Mouse (Mus musculus) midbrain, embryonic 12.5 days (tissue): Measurements from ENCODE around the gene Slco2a1. TPM values are rescaled to one million over a fixed set of nuclear protein-coding genes. Genes with fewer than 3 reads are reported as not detected.

Source experiments
- ATAC-seq: fragments of 200-750 bp; cut with Nextera tagmentation; 2 replicates; pipeline ENCODE4 v1.8.0; 2017; ENCODE audit warnings: low read depth, moderate TSS enrichment, moderate library complexity; ENCODE audit not compliant: low FRiP score
- H3K27ac ChIP-seq: fragments of 300-500 bp; sonication (generic); replicated peaks from 2 replicates; pipeline ENCODE4 v1.5.1; 2016; ENCODE audit warnings: mild to moderate bottlenecking
- H3K27me3 ChIP-seq: fragments of 300-500 bp; sonication (generic); 2 replicates; pipeline ENCODE4 v1.6.1; 2016; ENCODE audit warnings: mild to moderate bottlenecking
- H3K36me3 ChIP-seq: fragments of 300-500 bp; sonication (generic); 2 replicates; pipeline ENCODE4 v1.6.1; 2016
- H3K4me1 ChIP-seq: fragments of 300-500 bp; sonication (generic); 2 replicates; pipeline ENCODE4 v1.6.1; 2016
- H3K4me2 ChIP-seq: fragments of 300-500 bp; sonication (generic); replicated peaks from 2 replicates; pipeline ENCODE4 v1.6.1; 2016; ENCODE audit warnings: mild to moderate bottlenecking, moderate library complexity
- H3K4me3 ChIP-seq: fragments of 300-500 bp; sonication (generic); 2 replicates; pipeline ENCODE4 v1.5.1; 2016; ENCODE audit warnings: mild to moderate bottlenecking
- H3K9ac ChIP-seq: fragments of 300-500 bp; sonication (generic); replicated peaks from 2 replicates; pipeline ENCODE4 v1.6.1; 2016; ENCODE audit warnings: mild to moderate bottlenecking, moderate library complexity
- H3K9me3 ChIP-seq: fragments of 300-500 bp; sonication (generic); 2 replicates; pipeline ENCODE4 v1.6.1; 2016; ENCODE audit warnings: mild to moderate bottlenecking
- WGBS: fragments of 180-500 bp; shearing (Covaris S2); methylation state at CpG from one replicate; pipeline ENCODE4 v1.1.7; 2016; 5-methylcytosine and 5-hydroxymethylcytosine counted together
- polyA plus RNA-seq: library from polyadenylated mRNA; unstranded; fragments of >200 nt; fragmentation: Nextera tagmentation; extraction: Ambion mirVana; gene quantifications from 2 replicates; pipeline ENCODE4 v1.2.1, GENCODE M21; 2016

Slco2a1 gene
- polyA plus RNA-seq, 1 experiment from 2014 or later = 0.79 TPM

GRCm38 (mm10) chr9:103114901-103115300 is 126.4 kb downstream of the Slco2a1 start:
- Histone ChIP-seq H3K27ac (no peak overlapping the region), H3K4me2 (0 out of 2 replicates have a peak overlapping the region, but pooled peaks have one; percentile 86), H3K9me3 (no peaks in the 10 kb centered on the region), H3K4me3 (no peak overlapping the region), H3K36me3 (no peaks in the 10 kb centered on the region), H3K4me1 (peaks cover 70% of the 10 kb centered on the region), H3K9ac (no peak overlapping the region), H3K27me3 (peaks cover 12% of the 10 kb centered on the region)
- no peak for ATAC-seq
- 88% methylated on average over 13 of the region's 13 CpGs for WGBS

DNA sequence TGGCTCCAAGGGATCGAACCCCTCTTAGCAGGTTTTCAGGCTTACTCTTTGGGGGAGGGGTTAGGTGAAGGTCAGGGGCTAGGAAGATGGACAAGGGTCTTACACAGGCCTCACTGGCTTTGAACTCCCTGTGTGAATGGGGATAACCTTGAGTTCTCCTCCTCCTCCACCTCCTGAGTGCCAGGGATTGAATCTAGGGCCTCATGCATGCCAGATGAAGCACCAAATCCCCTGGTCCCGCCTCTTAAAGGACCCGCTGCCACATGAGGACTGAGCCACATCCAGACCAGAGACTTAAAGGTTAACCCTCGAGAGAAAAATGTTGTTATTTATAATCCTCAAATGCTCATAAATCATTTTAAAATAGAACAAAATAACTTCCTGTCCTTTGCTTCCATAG is 128.4 kb downstream of the Slco2a1 start:
- Histone ChIP-seq H3K27me3 (no peaks in the 10 kb centered on the region), H3K4me2 (0 out of 2 replicates have a peak overlapping the region, but pooled peaks have one; percentile 16), H3K4me1 (peaks cover 71% of the 10 kb centered on the region), H3K27ac (peak overlapping the region; percentile 74), H3K9me3 (no peaks in the 10 kb centered on the region), H3K36me3 (no peaks in the 10 kb centered on the region), H3K4me3 (no peak overlapping the region), H3K9ac (no peak overlapping the region)
- no peak for ATAC-seq
- 66% methylated on average over 4 of the region's 4 CpGs for WGBS

DNA sequence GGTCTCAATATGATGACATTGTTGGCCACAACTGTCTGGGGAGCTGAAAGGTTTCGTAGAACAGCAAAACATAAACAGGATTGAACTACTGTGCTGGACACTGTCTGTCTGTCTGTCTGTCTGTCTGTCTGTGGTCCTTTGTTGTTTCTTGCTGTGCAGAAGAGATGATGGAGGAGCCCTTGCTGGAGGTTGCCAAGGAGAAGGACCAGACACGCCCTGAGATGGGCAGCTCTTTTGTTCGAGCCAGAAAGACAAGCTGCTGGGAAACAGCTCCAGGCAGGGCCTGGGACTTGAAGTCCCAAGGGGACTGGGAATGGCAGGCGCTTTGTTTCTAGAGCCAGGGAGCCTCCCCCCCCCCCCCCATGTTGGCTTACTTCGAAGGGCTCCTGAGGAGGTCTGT is 129.0 kb downstream of the Slco2a1 start:
- peak; percentile 39; the same call in 1 of the 2 replicates for ATAC-seq
- WGBS = 43% methylated on average over 5 of the region's 5 CpGs
- no peaks in the 10 kb centered on the region for H3K36me3 ChIP-seq

DNA sequence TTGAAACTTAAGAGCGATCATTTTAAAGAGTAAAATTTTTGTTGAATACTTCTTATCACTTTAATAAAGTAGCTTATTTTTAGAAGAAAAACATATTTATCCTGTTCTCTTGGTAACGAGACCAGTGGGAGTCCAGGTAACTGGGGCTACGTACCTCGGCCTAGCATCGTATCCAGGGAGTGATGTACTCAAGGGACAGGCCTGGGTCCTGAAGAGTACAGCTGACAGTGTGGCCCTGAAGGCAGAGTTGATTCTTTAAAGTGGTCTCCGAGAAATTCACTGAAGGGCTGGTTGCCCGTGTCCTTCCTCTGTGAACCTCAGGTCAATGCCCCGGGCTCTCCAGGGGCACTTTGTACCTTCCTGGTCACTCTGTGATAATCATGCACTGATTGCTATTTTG is 129.4 kb downstream of the Slco2a1 start:
- 82% methylated on average over 8 of the region's 8 CpGs for WGBS
- no peak overlapping the region for H3K27ac ChIP-seq
- no peak overlapping the region for H3K4me3 ChIP-seq
- no peaks in the 10 kb centered on the region for H3K36me3 ChIP-seq
- peaks cover 65% of the 10 kb centered on the region for H3K4me1 ChIP-seq
- no peak overlapping the region for H3K4me2 ChIP-seq
- no peaks in the 10 kb centered on the region for H3K27me3 ChIP-seq
- no peak for ATAC-seq
- no peaks in the 10 kb centered on the region for H3K9me3 ChIP-seq
- no peak overlapping the region for H3K9ac ChIP-seq

More for the DNA sequence above, 129.0 kb downstream of the Slco2a1 start:
- Histone ChIP-seq H3K4me2 (0 out of 2 replicates have a peak overlapping the region, but pooled peaks have one; percentile 16), H3K9ac (0 out of 2 replicates have a peak overlapping the region, but pooled peaks have one; percentile 24), H3K27me3 (no peaks in the 10 kb centered on the region), H3K4me1 (peaks cover 70% of the 10 kb centered on the region), H3K4me3 (no peak overlapping the region), H3K27ac (peak overlapping the region; percentile 74), H3K9me3 (no peaks in the 10 kb centered on the region)

- Histone ChIP-seq H3K27me3 (no peaks in the 10 kb centered on the region), H3K4me2 (no peak overlapping the region), H3K36me3 (no peaks in the 10 kb centered on the region), H3K9me3 (no peaks in the 10 kb centered on the region), H3K4me1 (peaks cover 57% of the 10 kb centered on the region), H3K4me3 (no peak overlapping the region), H3K9ac (no peak overlapping the region), H3K27ac (no peak overlapping the region)
- no peak for ATAC-seq
- WGBS = 90% methylated on average over 5 of the region's 5 CpGs
These were observed 130.3 kb downstream of the Slco2a1 start for GRCm38 (mm10) chr9:103118651-103119275.

DNA sequence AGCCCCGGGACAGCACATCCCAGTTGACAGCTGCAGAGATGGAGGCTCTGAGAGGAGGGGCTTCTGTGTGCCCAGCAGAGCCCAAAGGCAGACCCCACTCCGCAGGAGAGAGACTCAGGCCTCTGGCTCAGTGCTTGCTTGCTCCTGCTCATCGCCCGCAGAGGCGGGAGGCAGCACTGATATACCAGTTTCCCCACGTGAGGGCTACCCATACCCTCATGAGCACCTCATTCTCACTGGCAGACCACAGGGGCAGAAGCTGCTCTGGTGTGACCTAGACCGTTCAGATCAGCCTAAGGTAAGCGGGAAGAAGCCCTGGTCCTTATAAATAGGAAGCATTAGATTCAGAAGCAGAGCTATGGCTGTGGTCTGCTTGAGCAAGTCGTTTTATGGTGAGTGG is 131.3 kb downstream of the Slco2a1 start:
- H3K4me2 ChIP-seq = no peak overlapping the region
- WGBS = 80% methylated on average over 9 of the region's 9 CpGs
- no peak overlapping the region for H3K4me3 ChIP-seq
- H3K27ac ChIP-seq = no peak overlapping the region
- 0 out of 2 replicates have a peak overlapping the region, but pooled peaks have one; percentile 15 for H3K9ac ChIP-seq
- H3K9me3 ChIP-seq = no peaks in the 10 kb centered on the region
- H3K27me3 ChIP-seq = no peaks in the 10 kb centered on the region
- H3K36me3 ChIP-seq = no peaks in the 10 kb centered on the region
- H3K4me1 ChIP-seq = peaks cover 47% of the 10 kb centered on the region
- no peak for ATAC-seq

DNA sequence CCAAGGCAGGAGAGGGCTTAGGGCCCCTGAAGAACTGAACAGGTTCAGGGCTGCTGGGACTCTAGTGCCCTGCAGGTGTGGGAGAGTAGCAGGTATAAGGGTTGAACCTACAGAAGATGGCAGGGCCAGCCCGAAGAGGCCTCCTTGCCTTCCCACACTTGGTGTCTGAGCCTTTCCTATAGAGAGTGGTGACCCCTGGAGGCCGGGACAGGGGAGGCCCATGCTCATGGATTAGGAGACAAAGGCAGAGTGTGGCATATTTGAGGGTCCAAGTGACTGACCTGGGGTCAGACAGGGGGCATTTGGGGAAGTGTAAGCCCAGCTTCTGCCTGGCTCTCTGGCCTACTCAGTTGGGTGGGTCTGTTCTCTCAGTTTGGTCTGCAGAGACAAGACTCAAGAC is 131.7 kb downstream of the Slco2a1 start:
- Histone ChIP-seq H3K4me2 (no peak overlapping the region), H3K9ac (no peak overlapping the region), H3K9me3 (no peaks in the 10 kb centered on the region), H3K4me1 (peaks cover 42% of the 10 kb centered on the region), H3K27ac (no peak overlapping the region), H3K36me3 (no peaks in the 10 kb centered on the region), H3K4me3 (no peak overlapping the region), H3K27me3 (no peaks in the 10 kb centered on the region)
- WGBS = 47% methylated on average over 2 of the region's 2 CpGs
- ATAC-seq = no peak

GRCm38 (mm10) chr9:103121546-103121945 is 133.0 kb downstream of the Slco2a1 start:
- WGBS = 93% methylated on average over 7 of the region's 7 CpGs
- no peak for ATAC-seq
- H3K4me3 ChIP-seq = no peak overlapping the region
- H3K9me3 ChIP-seq = no peaks in the 10 kb centered on the region
- no peaks in the 10 kb centered on the region for H3K27me3 ChIP-seq
- H3K4me2 ChIP-seq = no peak overlapping the region
- peaks cover 40% of the 10 kb centered on the region for H3K4me1 ChIP-seq
- no peaks in the 10 kb centered on the region for H3K36me3 ChIP-seq
- H3K27ac ChIP-seq = no peak overlapping the region
- no peak overlapping the region for H3K9ac ChIP-seq

- Histone ChIP-seq H3K27ac (no peak overlapping the region), H3K4me1 (peaks cover 12% of the 10 kb centered on the region), H3K4me3 (no peak overlapping the region), H3K9me3 (no peaks in the 10 kb centered on the region), H3K9ac (no peak overlapping the region), H3K4me2 (no peak overlapping the region), H3K27me3 (no peaks in the 10 kb centered on the region), H3K36me3 (peaks cover 10% of the 10 kb centered on the region)
- ATAC-seq = no peak
- 89% methylated on average over 4 of the region's 4 CpGs for WGBS
These were observed 136.2 kb downstream of the Slco2a1 start for GRCm38 (mm10) chr9:103124746-103125145.

GRCm38 (mm10) chr9:103133493-103134124 is 145.1 kb downstream of the Slco2a1 start:
- Histone ChIP-seq H3K27me3 (no peaks in the 10 kb centered on the region), H3K9me3 (no peaks in the 10 kb centered on the region), H3K4me3 (no peak overlapping the region), H3K36me3 (peaks cover 4% of the 10 kb centered on the region), H3K9ac (0 out of 2 replicates have a peak overlapping the region, but pooled peaks have one; percentile 15), H3K27ac (peak overlapping the region; percentile 76), H3K4me2 (no peak overlapping the region), H3K4me1 (peaks cover 48% of the 10 kb centered on the region)
- peak; percentile 70 for ATAC-seq
- 18% methylated on average over 6 of the region's 6 CpGs for WGBS

GRCm38 (mm10) chr9:103134450-103135030 is 146.0 kb downstream of the Slco2a1 start:
- H3K36me3 ChIP-seq = no peaks in the 10 kb centered on the region
- H3K4me1 ChIP-seq = peaks cover 53% of the 10 kb centered on the region
- no peak overlapping the region for H3K4me2 ChIP-seq
- ATAC-seq = no peak
- no peaks in the 10 kb centered on the region for H3K9me3 ChIP-seq
- WGBS = 63% methylated on average over 9 of the region's 9 CpGs
- no peak overlapping the region for H3K4me3 ChIP-seq
- peak overlapping the region; percentile 76 for H3K27ac ChIP-seq
- H3K27me3 ChIP-seq = no peaks in the 10 kb centered on the region
- no peak overlapping the region for H3K9ac ChIP-seq

DNA sequence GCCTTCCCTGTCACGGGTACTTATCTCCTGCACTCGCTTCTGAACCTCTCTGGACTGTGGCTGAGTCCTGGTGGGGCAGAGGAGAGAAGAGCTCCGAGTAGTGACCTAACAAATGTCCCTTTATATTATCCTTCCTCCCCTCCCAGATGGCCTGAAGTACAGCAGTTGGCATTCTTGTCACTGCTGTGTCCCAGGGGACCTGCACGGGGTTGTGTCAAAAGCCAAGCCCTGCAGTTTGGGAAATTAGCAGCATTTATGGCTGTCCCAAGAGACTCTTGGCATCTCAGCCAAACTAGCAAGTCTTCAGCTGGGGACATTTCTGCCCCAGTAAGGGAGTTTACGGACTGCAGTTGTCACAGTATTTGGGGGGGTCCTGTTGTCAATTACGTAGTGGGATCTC is 151.0 kb downstream of the Slco2a1 start:
- Histone ChIP-seq H3K4me1 (peaks cover 43% of the 10 kb centered on the region), H3K9ac (no peak overlapping the region), H3K27ac (no peak overlapping the region), H3K27me3 (no peaks in the 10 kb centered on the region), H3K36me3 (peaks cover 32% of the 10 kb centered on the region), H3K4me2 (no peak overlapping the region), H3K9me3 (no peaks in the 10 kb centered on the region), H3K4me3 (no peak overlapping the region)
- no peak for ATAC-seq
- WGBS = 73% methylated on average over 6 of the region's 6 CpGs
